Mouse (Mus musculus): ENCODE measurements around the gene Stk38l.
"Not testable (repeated sequence)": the region's sequence is repeated elsewhere in the genome, so short reads cannot be mapped to it uniquely, and the experiment has no call there.

Stk38l gene

GRCm38 (mm10) chr6:146775864-146776263 is 51.1 kb downstream of the Stk38l start:
- DNase-seq: not testable (repeated sequence)

- DNase-seq: no peak
These were observed 52.0 kb downstream of the Stk38l start for GRCm38 (mm10) chr6:146776610-146777389.

GRCm38 (mm10) chr6:146778055-146778454 is 53.3 kb downstream of the Stk38l start:
- DNase-seq: no peak

GRCm38 (mm10) chr6:146781566-146781965 is 56.8 kb downstream of the Stk38l start:
- DNase-seq: no peak

GRCm38 (mm10) chr6:146793527-146793926 is 68.7 kb downstream of the Stk38l start:
- no peak for DNase-seq

GRCm38 (mm10) chr6:146795166-146795923 is 70.5 kb downstream of the Stk38l start:
- no peak for DNase-seq

- DNase-seq: peak; percentile 79
These were observed 71.2 kb downstream of the Stk38l start, which contains the start of gene Arntl2 for GRCm38 (mm10) chr6:146795924-146796545. Arntl2 (plus strand) TSS chr6:146796055.

GRCm38 (mm10) chr6:146797446-146797845 is 72.7 kb downstream of the Stk38l start:
- no peak for DNase-seq

GRCm38 (mm10) chr6:146809991-146810390 is 85.2 kb downstream of the Stk38l start:
- DNase-seq: no peak

- no peak for DNase-seq
These were observed 88.2 kb downstream of the Stk38l start for GRCm38 (mm10) chr6:146813007-146813406.

GRCm38 (mm10) chr6:146820177-146820965 is 95.6 kb downstream of the Stk38l start:
- DNase-seq: no peak

- DNase-seq: no peak
These were observed 97.2 kb downstream of the Stk38l start for GRCm38 (mm10) chr6:146821958-146822357.

GRCm38 (mm10) chr6:146824727-146825486 is 100.1 kb downstream of the Stk38l start:
- peak; percentile 49 for DNase-seq

GRCm38 (mm10) chr6:146825487-146825773 is 100.6 kb downstream of the Stk38l start:
- DNase-seq: no peak
